Mouse (Mus musculus): ENCODE measurements around the gene Cope. TPM values are rescaled to one million over a fixed set of nuclear protein-coding genes. Genes with fewer than 3 reads are reported as not detected.
A peak's percentile ranks its signal among the peaks of the same experiment; 100 is the strongest.

The Cope gene
- polyA plus RNA-seq, 1 experiment from 2014 or later: 299 TPM

- ATAC-seq (ENCODE audit: low FRiP score): peak; percentile 78
- peaks cover 83% of the 10 kb centered on the region for H3K36me3 ChIP-seq
- H3K9ac ChIP-seq (replicated peaks): no peak overlapping the region
- no peaks in the 10 kb centered on the region for H3K9me3 ChIP-seq (replicated peaks)
- WGBS: 25% methylated on average over 38 of the region's 41 CpGs
- H3K27me3 ChIP-seq (replicated peaks): no peaks in the 10 kb centered on the region
- 0 out of 2 replicates have a peak overlapping the region, but pooled peaks have one; percentile 6 for H3K27ac ChIP-seq (replicated peaks)
- no peak overlapping the region for H3K4me3 ChIP-seq (replicated peaks)
- H3K4me2 ChIP-seq: peak overlapping the region; percentile 26; the same call in 1 of the 2 replicates
- H3K4me1 ChIP-seq: peaks cover 31% of the 10 kb centered on the region
Observed at GRCm38 (mm10) chr8:70332070-70332877, 30.0 kb downstream of the Cope start.

- 95% methylated on average over 6 of the region's 6 CpGs for WGBS
- no peak overlapping the region for H3K4me2 ChIP-seq
- H3K4me1 ChIP-seq: peaks cover 31% of the 10 kb centered on the region
- ATAC-seq (ENCODE audit: low FRiP score): no peak
- H3K36me3 ChIP-seq: peaks cover 83% of the 10 kb centered on the region
- H3K4me3 ChIP-seq (replicated peaks): no peak overlapping the region
- no peaks in the 10 kb centered on the region for H3K27me3 ChIP-seq (replicated peaks)
- H3K9me3 ChIP-seq (replicated peaks): no peaks in the 10 kb centered on the region
- no peak overlapping the region for H3K27ac ChIP-seq (replicated peaks)
- no peak overlapping the region for H3K9ac ChIP-seq (replicated peaks)
Observed at GRCm38 (mm10) chr8:70332878-70333202, 30.5 kb downstream of the Cope start.

DNA sequence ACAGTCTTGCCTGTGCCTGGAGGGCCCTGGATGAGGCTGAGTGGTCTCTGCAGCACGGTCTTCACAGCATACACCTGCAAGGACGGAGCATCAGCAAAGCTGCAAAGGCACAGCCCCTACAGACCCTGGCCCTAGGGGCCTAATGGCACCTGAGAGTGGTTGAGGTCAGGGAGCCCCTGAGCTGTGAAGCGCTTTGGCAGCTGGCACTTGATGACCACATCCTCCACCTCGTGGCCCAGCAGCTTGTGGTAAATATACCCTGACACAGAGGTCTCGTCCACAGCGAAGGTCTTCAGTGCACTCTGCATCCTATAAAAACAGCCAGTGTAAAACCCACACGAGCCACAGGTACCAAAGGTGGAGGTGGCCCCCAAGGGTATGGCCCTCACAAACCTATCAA lies 36.6 kb downstream of the Cope start:
- ATAC-seq (ENCODE audit: low FRiP score): no peak
- Histone ChIP-seq H3K36me3 (peaks cover 94% of the 10 kb centered on the region), H3K27ac (replicated peaks) (no peak overlapping the region), H3K9ac (replicated peaks) (no peak overlapping the region), H3K4me2 (no peak overlapping the region), H3K4me3 (replicated peaks) (no peak overlapping the region), H3K9me3 (replicated peaks) (no peaks in the 10 kb centered on the region), H3K27me3 (replicated peaks) (no peaks in the 10 kb centered on the region), H3K4me1 (no peaks in the 10 kb centered on the region)
- 92% methylated on average over 7 of the region's 7 CpGs for WGBS

DNA sequence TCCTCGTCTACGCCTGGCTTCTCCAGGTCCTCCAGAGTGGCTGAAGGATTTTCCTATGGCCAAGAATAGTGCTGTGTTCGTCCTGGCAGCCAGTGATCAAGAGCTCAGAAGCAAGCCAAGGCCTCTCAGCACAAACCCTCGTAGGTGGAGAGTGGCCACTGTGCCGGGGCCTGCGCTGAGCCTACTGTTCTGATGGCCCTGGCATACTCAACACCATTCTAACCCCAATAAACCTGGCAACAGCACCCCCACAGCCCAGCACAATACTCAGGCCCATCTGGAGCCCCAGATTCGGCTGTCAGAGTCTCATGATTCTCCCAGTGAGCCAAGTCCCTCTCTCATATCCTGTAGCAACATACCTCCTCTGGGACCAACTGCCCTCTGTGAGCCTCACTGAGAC lies 38.3 kb downstream of the Cope start:
- 90% methylated on average over 7 of the region's 7 CpGs for WGBS
- Histone ChIP-seq H3K9ac (replicated peaks) (no peak overlapping the region), H3K36me3 (peaks cover 77% of the 10 kb centered on the region), H3K27me3 (replicated peaks) (no peaks in the 10 kb centered on the region), H3K4me3 (replicated peaks) (no peak overlapping the region), H3K4me2 (no peak overlapping the region), H3K9me3 (replicated peaks) (no peaks in the 10 kb centered on the region), H3K27ac (replicated peaks) (no peak overlapping the region), H3K4me1 (no peaks in the 10 kb centered on the region)
- ATAC-seq (ENCODE audit: low FRiP score): no peak

GRCm38 (mm10) chr8:70342007-70342406 lies 39.7 kb downstream of the Cope start:
- H3K36me3 ChIP-seq: peaks cover 66% of the 10 kb centered on the region
- no peak overlapping the region for H3K27ac ChIP-seq (replicated peaks)
- no peaks in the 10 kb centered on the region for H3K9me3 ChIP-seq (replicated peaks)
- 96% methylated on average over 14 of the region's 14 CpGs for WGBS
- no peaks in the 10 kb centered on the region for H3K4me1 ChIP-seq
- H3K4me3 ChIP-seq (replicated peaks): no peak overlapping the region
- H3K4me2 ChIP-seq: no peak overlapping the region
- no peak for ATAC-seq (ENCODE audit: low FRiP score)
- H3K9ac ChIP-seq (replicated peaks): no peak overlapping the region
- H3K27me3 ChIP-seq (replicated peaks): no peaks in the 10 kb centered on the region

DNA sequence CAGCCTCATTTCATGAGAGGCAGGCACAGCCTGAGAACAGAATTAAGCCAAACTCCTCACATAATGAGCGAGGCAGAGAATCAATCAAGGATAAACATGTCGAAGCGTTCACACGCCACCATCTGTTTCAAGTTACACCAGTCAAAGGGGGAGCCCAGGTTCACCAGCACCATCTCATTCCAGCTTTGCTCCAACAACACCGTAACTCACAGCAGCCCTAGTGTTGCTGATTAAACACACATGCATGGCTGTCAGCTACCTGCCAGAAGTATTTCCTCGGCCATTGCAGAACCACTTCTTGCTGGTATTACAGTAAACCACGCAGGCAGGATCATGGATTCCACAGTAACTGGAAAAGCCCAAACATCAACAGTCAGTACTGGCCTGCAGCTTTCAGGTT lies 40.8 kb downstream of the Cope start:
- Histone ChIP-seq H3K4me3 (replicated peaks) (no peak overlapping the region), H3K27me3 (replicated peaks) (no peaks in the 10 kb centered on the region), H3K36me3 (peaks cover 55% of the 10 kb centered on the region), H3K9ac (replicated peaks) (no peak overlapping the region), H3K4me1 (peaks cover 3% of the 10 kb centered on the region; the same call in 1 of the 2 replicates), H3K27ac (replicated peaks) (no peak overlapping the region), H3K4me2 (no peak overlapping the region), H3K9me3 (replicated peaks) (no peaks in the 10 kb centered on the region)
- 76% methylated on average over 7 of the region's 7 CpGs for WGBS
- ATAC-seq (ENCODE audit: low FRiP score): no peak

DNA sequence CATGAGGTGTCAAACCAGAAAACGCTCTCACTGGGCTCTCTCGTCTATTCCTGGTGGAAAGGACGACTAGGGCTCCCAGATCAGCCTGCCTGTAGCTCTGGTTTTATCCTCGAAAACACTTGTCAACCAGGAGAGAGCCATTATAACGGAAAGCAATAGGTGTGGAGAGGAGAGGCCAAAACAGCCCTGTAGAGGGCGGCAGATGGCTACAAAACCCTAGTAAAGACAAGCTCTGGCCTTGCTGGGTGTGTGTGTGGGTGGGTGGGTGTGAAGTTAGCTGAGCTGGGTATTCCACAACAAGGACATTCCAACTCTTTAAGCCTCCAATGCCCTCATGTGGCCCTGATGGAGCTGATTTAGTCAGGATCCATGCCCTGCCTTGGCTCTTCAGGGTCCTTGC lies 41.4 kb downstream of the Cope start:
- no peaks in the 10 kb centered on the region for H3K9me3 ChIP-seq (replicated peaks)
- H3K4me1 ChIP-seq: peaks cover 9% of the 10 kb centered on the region
- H3K4me3 ChIP-seq (replicated peaks): no peak overlapping the region
- no peaks in the 10 kb centered on the region for H3K27me3 ChIP-seq (replicated peaks)
- H3K36me3 ChIP-seq: peaks cover 49% of the 10 kb centered on the region
- 68% methylated on average over 6 of the region's 6 CpGs for WGBS
- no peak overlapping the region for H3K9ac ChIP-seq (replicated peaks)
- peak; percentile 48; the same call in 1 of the 2 replicates for ATAC-seq (ENCODE audit: low FRiP score)
- H3K4me2 ChIP-seq: no peak overlapping the region
- no peak overlapping the region for H3K27ac ChIP-seq (replicated peaks)

DNA sequence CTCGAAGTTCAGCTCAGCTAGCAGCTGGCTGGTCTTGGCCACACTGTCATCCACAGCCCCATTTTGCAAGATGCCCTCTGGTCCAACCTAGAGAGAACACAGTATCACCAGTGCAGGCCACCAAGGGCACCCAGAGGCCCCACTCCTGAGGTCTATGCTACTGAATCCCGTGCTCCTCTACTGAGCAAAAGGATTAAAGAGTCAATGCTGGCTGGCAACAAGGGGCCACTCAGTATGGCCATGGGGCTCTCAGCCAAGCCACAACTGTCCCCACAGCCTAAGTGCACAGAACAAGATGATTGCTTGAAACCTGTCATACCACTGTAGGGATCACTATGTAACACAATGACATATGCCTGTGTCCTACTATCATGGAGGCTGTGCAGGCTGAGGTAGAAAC lies 42.0 kb downstream of the Cope start:
- 88% methylated on average over 2 of the region's 2 CpGs for WGBS
- no peak for ATAC-seq (ENCODE audit: low FRiP score)
- H3K4me1 ChIP-seq: peaks cover 15% of the 10 kb centered on the region
- no peak overlapping the region for H3K27ac ChIP-seq (replicated peaks)
- H3K4me2 ChIP-seq: no peak overlapping the region
- H3K36me3 ChIP-seq: peaks cover 48% of the 10 kb centered on the region
- H3K27me3 ChIP-seq (replicated peaks): no peaks in the 10 kb centered on the region
- no peak overlapping the region for H3K9ac ChIP-seq (replicated peaks)
- no peaks in the 10 kb centered on the region for H3K9me3 ChIP-seq (replicated peaks)
- no peak overlapping the region for H3K4me3 ChIP-seq (replicated peaks)

DNA sequence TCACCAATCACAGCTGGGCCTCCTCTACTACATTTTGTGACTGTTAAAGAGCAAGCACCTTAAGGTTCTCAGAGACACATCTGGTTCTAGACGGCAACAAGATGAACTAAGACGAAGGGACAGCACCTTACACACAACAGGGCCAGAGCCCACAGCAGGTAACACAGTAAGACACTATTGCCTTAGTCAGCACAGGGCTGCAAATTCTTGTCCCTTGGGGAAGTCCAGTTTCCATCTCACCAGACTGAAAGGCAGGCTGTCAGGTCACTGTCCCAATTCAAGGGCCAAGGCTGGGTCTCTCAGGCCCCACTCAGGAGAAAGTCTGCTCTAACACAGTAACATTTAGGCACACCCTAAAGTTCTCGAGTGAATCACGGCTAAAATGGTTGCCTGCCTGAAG lies 45.1 kb downstream of the Cope start:
- no peak overlapping the region for H3K4me2 ChIP-seq
- no peak for ATAC-seq (ENCODE audit: low FRiP score)
- H3K9ac ChIP-seq (replicated peaks): no peak overlapping the region
- H3K27me3 ChIP-seq (replicated peaks): no peaks in the 10 kb centered on the region
- no peak overlapping the region for H3K27ac ChIP-seq (replicated peaks)
- H3K36me3 ChIP-seq: peaks cover 17% of the 10 kb centered on the region
- 90% methylated on average over 4 of the region's 4 CpGs for WGBS
- H3K9me3 ChIP-seq (replicated peaks): no peaks in the 10 kb centered on the region
- peaks cover 46% of the 10 kb centered on the region for H3K4me1 ChIP-seq
- no peak overlapping the region for H3K4me3 ChIP-seq (replicated peaks)

DNA sequence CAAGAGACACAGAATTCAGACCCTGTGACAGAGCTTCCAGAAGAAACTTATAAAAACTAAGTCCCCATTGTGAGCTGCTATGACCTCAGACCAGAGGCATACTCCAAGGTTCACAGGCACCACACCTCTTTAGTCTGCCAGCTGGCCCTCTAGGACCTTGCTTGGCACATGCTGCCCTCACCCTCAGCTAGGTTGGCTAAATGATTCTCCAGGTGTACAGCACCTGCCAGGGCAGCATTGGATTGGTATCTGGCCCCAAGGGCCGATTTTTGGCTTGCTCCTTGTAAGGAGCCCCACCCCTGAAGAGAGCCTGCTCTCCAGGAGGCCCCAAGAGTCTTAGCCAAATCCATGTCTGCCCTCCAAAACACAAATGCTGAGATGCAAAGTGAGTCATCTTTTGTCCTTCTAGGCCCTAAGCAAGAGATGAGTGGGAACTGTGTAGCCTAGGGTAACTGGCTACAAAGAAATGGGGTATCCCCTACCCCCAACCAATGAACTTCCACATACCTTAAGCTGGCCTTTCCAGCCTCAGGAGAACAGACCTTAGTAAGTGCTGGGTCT lies 45.6 kb downstream of the Cope start:
- peaks cover 12% of the 10 kb centered on the region for H3K36me3 ChIP-seq
- H3K27ac ChIP-seq (replicated peaks): no peak overlapping the region
- no peak for ATAC-seq (ENCODE audit: low FRiP score)
- H3K4me3 ChIP-seq (replicated peaks): no peak overlapping the region
- no peaks in the 10 kb centered on the region for H3K27me3 ChIP-seq (replicated peaks)
- peaks cover 46% of the 10 kb centered on the region for H3K4me1 ChIP-seq
- H3K9ac ChIP-seq (replicated peaks): no peak overlapping the region
- H3K9me3 ChIP-seq (replicated peaks): no peaks in the 10 kb centered on the region
- H3K4me2 ChIP-seq: no peak overlapping the region
- WGBS: 83% methylated on average over 1 of the region's 1 CpGs

GRCm38 (mm10) chr8:70351035-70351999 lies 49.0 kb downstream of the Cope start:
- Histone ChIP-seq H3K4me1 (peaks cover 56% of the 10 kb centered on the region), H3K4me3 (replicated peaks) (peak overlapping the region; percentile 78), H3K27ac (replicated peaks) (no peak overlapping the region), H3K9ac (replicated peaks) (peak overlapping the region; percentile 89), H3K27me3 (replicated peaks) (no peaks in the 10 kb centered on the region), H3K9me3 (replicated peaks) (no peaks in the 10 kb centered on the region), H3K36me3 (peaks cover 5% of the 10 kb centered on the region; the same call in 1 of the 2 replicates), H3K4me2 (peak overlapping the region; percentile 98)
- ATAC-seq (ENCODE audit: low FRiP score): no peak
- WGBS: 60% methylated on average over 15 of the region's 15 CpGs

Data from neural tube, embryonic 15.5 days (tissue).